Mouse (Mus musculus): ENCODE measurements at regions not wholly inside any gene's neighbourhood (a gene's known extent, or its start where the extent isn't known, plus 50 kb on each side); places are given as distances from the start of the nearest gene placed in this dataset.
"Not testable (repeated sequence)": the region's sequence is repeated elsewhere in the genome, so short reads cannot be mapped to it uniquely, and the experiment has no call there.

GRCm38 (mm10) chr11:26826194-26826593, 232.4 kb upstream of the Vrk2 start:
- DNase-seq = no peak

GRCm38 (mm10) chr11:26824080-26824727, 230.4 kb upstream of the Vrk2 start:
- peak; percentile 60 to 85 for DNase-seq

DNA sequence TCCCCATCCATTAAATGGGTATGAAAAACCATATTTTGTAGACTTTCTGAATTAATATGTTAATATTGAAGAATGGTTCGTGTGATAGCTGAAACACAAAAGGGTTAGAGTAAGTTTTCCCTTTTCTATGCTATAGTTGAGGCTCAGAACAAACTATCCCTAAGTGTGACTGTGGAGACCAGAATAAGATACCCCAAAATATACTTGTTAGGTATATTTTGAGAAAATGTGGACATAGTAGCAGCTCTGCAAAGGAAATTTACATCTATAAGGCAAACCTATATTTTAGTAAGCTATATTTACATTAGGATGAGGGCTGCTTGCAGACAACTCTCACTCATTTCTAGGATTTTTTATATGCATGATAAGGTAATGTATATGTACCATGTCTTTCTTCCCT, 227.3 kb upstream of the Vrk2 start:
- DNase-seq = no peak

- no peak for DNase-seq
Observed at GRCm38 (mm10) chr11:26817316-26817715, 223.5 kb upstream of the Vrk2 start.

- no peak for DNase-seq
Observed at GRCm38 (mm10) chr11:26815104-26815503, 221.3 kb upstream of the Vrk2 start.

GRCm38 (mm10) chr11:26814601-26815000, 220.8 kb upstream of the Vrk2 start:
- DNase-seq = no peak

- DNase-seq = no peak
Observed at GRCm38 (mm10) chr11:26802249-26802941, 208.6 kb upstream of the Vrk2 start.

- no peak for DNase-seq
Observed at GRCm38 (mm10) chr11:26800296-26800695, 206.5 kb upstream of the Vrk2 start.

GRCm38 (mm10) chr11:26794629-26794966, 200.8 kb upstream of the Vrk2 start:
- DNase-seq = no peak

GRCm38 (mm10) chr11:26793928-26794628, 200.3 kb upstream of the Vrk2 start:
- no peak for DNase-seq

DNA sequence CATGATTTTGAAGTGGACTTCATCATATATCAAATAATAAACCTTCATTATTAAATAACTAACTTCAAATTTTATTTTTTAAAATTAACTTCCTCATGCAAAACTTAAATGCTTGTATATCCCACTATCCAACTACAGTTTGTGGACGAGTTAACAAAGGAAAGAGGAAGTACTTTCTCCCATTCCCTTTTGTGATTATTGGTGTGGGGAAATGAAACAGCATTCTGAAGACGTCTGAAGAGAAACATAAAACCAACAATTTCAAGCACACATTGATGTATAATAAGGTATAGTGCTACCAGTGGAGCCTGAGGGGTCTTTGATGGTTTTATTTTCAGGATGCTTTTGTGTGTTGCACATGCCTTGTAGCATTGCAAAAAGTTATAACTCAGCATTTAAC, 195.5 kb upstream of the Vrk2 start:
- DNase-seq = no peak

DNA sequence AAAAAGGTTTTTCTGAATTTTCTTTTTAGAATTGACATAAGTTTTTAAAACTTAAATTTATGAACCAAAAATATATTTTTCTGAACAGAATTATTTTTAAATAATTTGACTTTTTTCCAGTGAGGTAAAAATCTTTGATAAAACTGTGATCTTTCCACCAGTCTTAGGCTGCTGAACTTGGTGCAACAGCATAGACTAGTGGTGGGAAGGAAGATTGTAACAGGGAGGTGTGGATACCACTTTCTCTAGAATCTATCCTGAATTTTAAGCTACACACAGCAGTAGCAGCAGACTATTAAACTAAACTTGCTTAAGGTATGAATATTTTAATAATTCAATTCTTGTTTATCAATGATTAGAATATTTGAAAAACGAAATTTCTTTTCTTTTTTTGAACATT, 191.4 kb upstream of the Vrk2 start:
- DNase-seq = peak; percentile 30 to 35

- no peak for DNase-seq
Observed at GRCm38 (mm10) chr11:26773122-26773796, 179.5 kb upstream of the Vrk2 start.

- DNase-seq = no peak
Observed at GRCm38 (mm10) chr11:26755576-26755975, 161.8 kb upstream of the Vrk2 start.

- no peak for DNase-seq
Observed at GRCm38 (mm10) chr11:26753616-26754015, 159.8 kb upstream of the Vrk2 start.

- DNase-seq = no peak
Observed at GRCm38 (mm10) chr11:26742235-26742634, 148.4 kb upstream of the Vrk2 start.

DNA sequence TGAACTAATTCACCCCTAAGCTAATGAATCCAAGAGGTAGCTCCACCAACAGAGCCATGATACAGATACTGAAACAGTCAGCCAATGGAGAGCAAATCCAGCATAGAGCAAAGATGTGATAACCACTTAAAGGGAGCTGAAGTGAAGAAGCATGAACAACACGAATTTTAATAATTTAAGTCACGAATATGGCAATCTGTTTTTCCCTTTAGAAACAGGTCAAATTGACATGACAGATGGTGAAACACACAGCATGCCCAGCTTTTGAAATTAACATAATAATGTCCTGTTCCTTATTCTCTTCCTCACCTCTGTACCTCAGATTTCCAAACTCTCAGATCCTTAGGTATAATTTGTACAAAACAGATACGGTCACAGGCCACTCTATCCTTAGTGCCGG, 145.9 kb upstream of the Vrk2 start:
- DNase-seq = peak in 1 of 2 experiments; percentile 6

DNA sequence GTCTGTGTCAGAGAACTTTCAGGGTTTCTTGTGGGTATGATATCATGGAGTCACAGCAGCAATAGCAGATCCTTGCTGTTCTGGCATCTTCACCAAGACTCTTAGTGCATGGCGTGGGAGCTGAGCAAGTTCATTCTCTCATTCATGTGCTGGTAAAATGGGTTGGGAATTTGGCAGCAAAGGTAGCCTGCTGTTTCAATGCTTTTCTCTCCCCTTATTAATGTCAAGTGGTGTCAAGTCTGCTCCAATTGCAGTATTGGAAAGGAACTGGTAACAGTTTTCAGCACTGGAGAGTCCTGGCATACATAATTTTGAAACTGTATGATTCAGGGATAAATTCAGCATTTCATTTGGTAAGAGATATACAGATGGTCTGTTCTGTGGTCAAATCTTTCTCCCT, 133.2 kb upstream of the Vrk2 start:
- no peak for DNase-seq

DNA sequence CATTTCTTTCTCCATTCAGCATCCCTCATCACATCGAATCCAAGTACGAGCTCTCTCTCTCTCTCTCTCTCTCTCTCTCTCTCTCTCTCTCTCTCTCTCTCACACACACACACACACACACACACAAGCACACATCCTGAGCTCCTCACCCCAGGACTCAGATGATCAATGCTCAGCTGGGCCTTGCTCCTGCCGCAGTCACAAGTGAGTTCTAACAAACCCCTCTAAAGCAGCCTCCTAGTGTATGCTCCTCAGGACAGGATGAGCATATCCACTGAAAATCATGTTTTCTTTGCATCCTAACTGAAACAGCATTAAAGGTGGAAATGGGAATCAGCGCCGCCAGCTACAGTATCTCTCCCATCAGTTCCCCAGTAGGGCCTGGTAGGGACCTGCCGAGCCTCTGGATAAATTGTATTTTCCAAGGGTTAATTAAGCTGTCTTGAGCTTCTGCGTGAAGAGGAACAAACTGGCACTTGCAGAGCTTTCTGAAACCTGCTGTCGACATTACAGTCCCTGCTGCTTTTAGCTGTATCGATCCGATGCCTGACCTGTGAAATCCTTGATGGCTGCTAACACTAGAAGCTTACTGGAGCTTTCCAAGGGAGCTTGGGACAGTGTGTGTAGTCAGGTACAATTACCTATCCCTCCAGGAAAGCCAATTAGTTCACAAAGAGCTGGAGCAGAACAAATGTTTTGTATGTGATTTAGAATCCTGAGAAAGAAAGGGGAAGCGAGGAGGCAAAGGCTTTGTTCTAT, 131.3 kb upstream of the Vrk2 start:
- no peak for DNase-seq

GRCm38 (mm10) chr11:26722292-26722691, 128.5 kb upstream of the Vrk2 start:
- no peak for DNase-seq

- no peak for DNase-seq
Observed at GRCm38 (mm10) chr11:26721173-26721572, 127.4 kb upstream of the Vrk2 start.

DNA sequence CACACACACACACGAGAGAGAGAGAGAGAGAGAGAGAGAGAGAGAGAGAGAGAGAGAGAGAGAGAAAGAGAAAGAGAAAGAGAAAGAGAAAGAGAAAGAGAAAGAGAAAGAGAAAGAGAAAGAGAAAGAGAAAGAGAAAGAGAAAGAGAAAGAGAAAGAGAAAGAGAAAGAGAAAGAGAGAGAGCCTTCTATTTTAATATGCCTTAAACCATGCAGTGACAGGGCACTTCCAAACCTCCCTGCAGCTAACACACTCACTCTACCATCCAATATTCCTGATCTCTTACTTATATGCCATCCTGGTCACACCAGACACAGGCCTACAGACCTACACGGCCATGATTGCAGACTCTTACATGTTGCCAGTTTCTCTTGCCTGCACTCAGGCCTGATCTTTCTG, 117.4 kb upstream of the Vrk2 start:
- not testable (repeated sequence) for DNase-seq

GRCm38 (mm10) chr11:26708636-26709035, 114.8 kb upstream of the Vrk2 start:
- no peak for DNase-seq
